Mouse (Mus musculus) adrenal gland, postnatal 10 days (tissue): ENCODE measurements around the gene Enho. TPM values are rescaled to one million over a fixed set of nuclear protein-coding genes. Genes with fewer than 3 reads are reported as not detected.
A peak's percentile ranks its signal among the peaks of the same experiment; 100 is the strongest.

Experiments used
- DNase-seq: peaks from one replicate; pipeline ENCODE4 v3.0.0; 2021; ENCODE audit warnings: mixed read lengths
- total RNA-seq, 2 experiments: library from RNA; stranded (reverse); gene quantifications; 2 replicates each; pipeline ENCODE4 v1.2.3; 2021

Gene Enho
- total RNA-seq, 2 experiments from 2014 or later, result 10.3 to 10.5 TPM

- DNase-seq, result no peak
These were observed 24.4 kb upstream of the Enho start for GRCm38 (mm10) chr4:41664533-41664932.

DNA sequence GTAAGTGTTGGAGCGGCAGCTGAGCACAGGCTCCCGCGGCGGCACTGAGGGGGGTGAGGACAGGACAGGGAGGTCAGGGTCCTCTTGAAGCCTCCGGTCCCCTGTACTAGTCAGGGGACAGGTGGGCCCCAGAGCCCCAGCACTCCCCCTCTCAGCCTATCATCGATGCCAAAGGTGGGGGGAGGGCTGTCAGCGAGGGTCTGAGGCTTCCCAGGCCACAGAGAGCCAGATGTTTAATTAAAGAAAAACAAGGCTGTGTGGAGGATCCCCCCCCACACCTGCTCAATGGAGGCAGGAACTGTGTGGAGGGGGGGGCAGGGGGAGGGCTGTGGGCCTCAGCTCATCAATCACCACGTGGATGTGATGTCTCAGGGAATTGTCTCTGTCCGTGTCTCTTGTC is 23.5 kb upstream of the Enho start:
- no peak for DNase-seq

DNA sequence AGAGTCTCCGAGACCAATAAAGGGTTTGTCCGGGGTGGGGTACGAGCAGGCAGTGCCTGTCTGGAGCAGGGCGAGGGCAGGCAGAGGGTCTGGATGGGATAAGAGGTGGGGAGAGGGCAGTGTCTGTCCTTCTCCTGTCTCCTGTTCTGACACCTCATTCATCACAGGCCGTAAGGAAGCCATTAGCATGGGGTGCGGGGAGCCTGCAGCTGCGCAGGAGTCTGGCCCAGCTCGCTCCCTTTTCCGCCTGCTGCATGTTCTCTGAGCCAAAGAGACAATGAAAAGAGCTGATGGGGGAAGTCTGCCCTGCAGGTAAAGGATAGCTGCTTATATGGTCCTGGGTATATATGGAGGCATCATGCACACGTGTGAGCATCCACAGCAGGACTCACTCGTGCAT is 22.6 kb upstream of the Enho start:
- no peak for DNase-seq

GRCm38 (mm10) chr4:41660851-41661430 is 20.8 kb upstream of the Enho start:
- peak; percentile 56 for DNase-seq

DNA sequence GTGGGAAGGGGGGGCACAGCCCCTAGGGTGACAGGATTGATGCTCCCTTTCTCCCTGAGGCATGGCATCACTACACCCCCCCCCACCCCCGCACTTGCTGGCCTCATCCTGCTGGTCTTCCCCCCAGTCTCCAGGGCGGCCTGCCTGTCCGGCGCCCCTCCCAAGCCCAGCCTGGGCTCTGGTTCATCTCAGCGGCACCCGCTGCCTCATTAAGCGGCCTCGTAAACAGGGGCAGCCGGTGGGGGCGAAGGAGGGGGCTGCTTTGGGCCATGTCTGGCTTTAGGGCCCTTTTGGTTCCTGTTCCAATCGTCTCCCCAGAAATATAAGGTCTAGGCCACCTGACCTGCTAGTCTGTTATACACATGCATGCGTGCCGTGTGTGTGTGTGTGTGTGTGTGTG is 19.4 kb upstream of the Enho start:
- no peak for DNase-seq

DNA sequence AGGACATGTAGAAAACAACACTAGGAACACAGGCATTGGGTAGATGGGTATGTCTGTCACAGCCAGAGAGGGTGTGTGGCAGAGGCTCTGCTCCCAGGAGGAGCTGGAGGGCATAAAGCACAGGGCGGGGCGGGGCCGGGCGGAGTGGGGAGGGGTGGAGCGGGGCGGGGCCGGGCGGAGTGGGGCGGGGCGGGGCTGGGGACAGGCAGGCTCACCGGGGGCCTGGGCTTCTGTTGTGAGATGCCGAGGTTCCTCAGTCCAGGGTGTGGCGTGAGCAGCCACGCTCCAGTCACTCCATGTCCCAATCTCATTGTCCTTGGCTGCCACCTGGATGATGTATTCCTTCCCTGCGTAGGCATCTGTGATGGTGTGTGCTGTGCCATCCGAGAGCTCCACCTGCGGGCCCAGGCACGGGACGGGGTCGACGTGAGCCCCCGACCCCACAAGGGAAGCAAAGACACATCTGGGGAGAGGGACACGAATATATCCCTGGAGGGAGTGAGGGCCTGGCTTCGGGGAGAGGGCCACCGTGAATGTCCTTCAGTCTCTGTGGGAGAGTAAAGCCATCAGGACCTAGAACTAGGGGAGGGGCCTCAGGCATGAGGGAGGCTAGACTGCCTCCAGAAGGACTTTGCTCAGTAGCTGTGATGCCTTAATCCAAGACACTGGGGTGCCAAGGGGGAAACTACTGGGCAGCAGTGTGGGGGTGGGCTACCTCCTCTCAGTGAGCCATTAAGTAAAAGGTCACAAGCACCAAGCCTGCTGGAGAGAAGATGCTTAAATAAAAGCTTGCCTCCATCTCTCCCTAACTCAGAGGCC is 18.7 kb upstream of the Enho start:
- DNase-seq, result peak; percentile 49

DNA sequence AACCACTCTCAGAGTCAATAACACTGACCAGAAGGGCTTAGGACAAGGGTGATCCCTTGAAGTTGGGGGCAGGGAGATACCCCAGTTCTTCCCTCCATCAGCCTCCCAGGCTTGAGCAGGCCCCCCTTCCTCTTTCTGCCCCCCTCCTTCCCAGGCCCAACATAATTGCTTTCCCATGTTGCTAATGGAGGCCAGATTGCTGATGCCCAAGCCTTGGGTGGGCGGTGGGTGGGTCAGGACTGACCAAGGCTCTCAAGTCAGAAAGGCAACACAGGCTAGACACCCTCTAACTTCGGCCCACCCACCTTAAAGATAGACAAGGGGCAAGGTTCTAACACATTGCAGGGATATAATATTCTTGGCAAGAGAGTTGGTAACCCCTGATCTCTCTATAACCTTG is 15.4 kb upstream of the Enho start:
- no peak for DNase-seq

DNA sequence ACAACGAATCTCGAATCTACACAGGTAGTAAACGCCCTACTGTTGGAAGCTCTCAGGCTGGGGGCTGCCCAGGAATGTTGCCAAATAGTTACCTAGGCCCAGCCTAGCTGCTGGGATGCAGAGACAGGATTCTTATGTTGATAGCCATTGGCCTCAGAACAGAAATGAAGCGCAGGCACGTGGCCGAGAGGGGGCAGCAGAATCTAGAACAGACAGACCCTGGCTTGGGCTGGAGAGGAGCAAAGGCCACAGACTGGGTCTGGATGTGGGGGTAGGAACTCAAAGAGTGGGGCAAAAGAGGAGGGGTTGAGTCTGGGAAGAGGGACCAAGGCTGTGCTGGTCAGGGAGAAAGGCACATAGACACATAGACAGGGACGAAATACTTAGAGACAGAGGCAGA is 14.1 kb upstream of the Enho start:
- DNase-seq, result peak; percentile 82

- no peak for DNase-seq
These were observed 13.6 kb upstream of the Enho start for GRCm38 (mm10) chr4:41653730-41654129.

GRCm38 (mm10) chr4:41653296-41653695 is 13.2 kb upstream of the Enho start:
- DNase-seq, result peak; percentile 85

GRCm38 (mm10) chr4:41648627-41649026 is 8.5 kb upstream of the Enho start:
- DNase-seq, result no peak

DNA sequence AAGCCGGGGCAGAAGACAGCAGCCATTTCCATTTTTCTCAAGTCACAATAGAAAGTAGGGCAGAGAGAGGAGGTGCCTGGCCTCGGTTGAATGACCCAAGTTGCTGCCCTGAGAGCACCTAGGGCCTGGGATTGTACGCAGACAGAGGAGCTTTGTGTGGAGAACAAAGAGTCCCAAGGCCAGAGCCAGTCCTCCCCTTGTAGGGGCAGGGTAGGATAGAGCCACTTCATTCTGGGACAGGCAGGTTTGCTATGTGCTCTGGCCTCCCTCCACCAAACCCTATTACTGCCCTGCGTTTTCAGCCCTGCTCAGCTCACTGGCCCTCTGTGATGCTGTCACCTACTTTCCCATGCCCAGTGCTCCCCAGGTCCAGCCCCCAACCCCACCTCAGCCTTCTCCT is 8.0 kb upstream of the Enho start:
- DNase-seq, result no peak

- no peak for DNase-seq
These were observed 5.4 kb upstream of the Enho start for GRCm38 (mm10) chr4:41645488-41645887.

- DNase-seq, result no peak
These were observed 1.2 kb upstream of the Enho start for GRCm38 (mm10) chr4:41641199-41641822.

DNA sequence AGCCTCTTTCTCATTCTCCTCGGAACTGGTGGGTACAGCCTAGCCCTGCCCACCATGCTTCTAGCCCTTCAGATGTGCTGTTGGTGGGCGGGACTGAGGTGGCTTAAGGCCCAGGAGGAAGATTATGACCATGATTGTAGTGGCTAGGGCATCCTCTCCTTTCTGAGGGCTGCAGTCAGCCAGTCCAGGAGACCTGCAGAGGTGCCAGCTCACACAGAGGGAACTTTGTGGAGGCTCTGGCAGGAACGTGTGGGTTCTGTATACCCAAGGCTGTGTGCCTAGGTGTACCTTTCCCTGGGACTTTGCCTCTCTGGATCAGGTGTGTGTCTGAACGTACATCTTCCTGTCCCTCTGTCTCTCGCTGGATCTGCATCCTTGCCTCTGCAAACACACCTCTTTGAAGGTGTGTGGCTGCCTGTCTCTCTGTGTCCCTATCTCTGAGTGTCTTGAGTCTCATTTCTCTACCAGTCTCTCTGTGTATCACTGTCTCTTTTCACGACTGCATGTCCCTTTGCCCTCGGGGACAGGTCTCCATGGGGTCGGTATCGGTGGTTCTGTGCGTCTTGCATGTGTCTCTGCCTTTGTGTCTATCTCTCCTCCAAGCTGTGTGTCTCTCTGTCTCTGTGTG is 796 bp downstream of the Enho start:
- DNase-seq, result no peak

DNA sequence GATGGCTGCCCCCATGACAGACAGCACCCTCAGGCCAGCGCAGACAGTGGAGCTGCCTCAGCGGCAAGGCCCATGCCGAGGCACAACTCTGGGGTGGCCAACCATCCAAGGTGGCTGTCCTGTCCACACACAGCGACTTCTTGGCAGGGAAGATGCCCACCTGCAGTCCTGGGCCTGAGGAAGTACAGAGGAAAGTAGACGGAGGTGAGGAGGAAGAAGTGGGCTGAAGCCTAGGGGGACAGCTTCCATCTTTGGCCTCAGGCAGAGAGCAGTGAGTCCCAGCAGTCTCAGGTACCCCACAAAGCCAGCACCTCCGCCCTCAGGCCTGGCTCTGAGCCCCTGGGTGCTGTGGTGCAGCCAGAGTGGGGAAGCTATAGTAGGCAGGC is 1.3 kb downstream of the Enho start:
- DNase-seq, result no peak

DNA sequence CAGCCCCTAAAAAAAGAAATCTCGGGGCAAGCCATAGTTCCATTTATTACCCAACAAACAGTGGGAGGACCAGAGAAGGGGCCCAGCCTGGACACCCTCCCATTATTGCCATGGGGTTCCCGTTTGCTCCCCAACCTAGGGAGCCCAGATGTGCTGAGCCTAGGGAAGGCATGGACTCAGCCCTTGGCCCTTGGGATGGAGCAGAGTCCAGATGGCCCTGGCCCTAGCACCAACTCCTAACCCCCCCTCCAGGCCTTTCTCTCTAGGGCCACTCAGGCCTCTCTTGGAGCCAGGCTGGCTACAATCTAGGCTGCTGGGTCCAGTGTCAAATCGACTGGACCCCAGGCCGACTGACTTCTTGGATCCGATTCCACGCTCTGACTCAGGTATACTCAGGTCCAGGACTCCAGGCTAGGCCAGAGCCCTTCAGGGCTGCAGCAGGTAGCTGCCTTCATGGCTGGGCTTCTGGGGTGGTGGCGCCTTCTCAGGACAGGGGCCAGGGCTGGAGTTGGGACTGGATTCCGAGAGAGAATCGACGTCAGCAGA is 1.9 kb downstream of the Enho start:
- DNase-seq, result no peak

DNA sequence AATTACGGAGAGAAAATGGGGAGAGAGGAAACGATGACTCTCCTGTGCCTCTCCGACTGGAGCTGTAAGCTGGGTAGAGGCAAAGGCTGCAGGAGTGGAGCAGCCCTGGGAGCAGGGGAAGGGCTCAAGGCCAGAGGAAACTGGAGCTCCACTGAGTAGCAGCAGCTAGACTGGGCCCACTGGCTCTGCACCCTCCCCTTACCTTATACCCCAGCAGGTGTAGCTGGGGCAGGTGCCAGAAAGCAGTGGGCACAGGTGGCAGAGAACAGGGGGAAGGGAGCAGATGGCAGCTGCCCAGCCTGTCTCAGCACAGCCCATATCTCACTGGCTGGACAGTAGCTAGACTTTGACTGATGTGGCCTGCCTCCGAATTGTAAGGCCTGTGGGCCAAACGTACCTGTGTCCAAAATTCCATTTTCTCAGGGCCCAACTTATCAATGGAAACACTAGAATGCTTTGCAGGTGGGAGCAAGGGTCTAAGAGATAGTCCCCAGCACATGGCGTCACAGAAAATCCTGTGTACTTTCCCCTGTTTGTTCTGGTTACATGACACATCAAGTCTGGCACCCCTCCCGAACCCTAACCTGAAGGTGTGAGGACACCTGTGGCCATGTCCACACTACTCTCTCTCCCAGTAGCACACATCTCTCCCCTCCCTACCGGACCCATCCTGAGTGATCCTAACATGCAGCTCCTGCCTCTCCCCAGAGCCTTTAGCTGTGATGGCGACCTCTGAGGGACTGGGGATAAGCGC is 3.1 kb downstream of the Enho start:
- DNase-seq, result no peak

DNA sequence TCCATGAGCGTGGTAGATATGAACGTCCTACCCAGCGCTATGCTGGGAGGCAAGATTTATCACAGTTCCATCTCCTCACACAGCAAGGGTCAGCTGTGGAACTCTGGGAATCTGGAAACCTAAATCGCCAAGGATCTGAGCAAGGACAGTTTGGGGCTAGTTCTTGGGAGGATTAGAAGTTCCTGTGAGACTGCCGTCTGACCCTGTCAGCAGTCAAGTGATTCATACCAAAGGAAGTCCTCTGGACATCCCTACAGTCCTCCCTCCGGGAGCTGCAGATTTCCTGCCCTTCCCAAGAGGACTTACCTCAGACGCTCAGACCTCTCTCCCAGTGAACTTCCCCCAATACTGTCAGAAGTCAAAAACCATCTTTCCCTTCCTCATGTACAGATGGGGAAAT is 3.8 kb downstream of the Enho start:
- DNase-seq, result no peak

GRCm38 (mm10) chr4:41635906-41636305 is 4.2 kb downstream of the Enho start:
- no peak for DNase-seq

GRCm38 (mm10) chr4:41635224-41635623 is 4.9 kb downstream of the Enho start:
- DNase-seq, result no peak

GRCm38 (mm10) chr4:41634631-41635030 is 5.5 kb downstream of the Enho start:
- DNase-seq, result no peak
